Mouse (Mus musculus) regulatory T cell (primary cell): Measurements from ENCODE around the gene Cnnm4.

Source experiments
- in situ Hi-C: fragments of 300-600 bp; cut with MboI, MseI; formaldehyde crosslinking; loops from one replicate; pipeline ENCODE4 v1.15.1; 2025; ENCODE audit warnings: high pct_unique_total_duplicates

Cnnm4 gene

DNA sequence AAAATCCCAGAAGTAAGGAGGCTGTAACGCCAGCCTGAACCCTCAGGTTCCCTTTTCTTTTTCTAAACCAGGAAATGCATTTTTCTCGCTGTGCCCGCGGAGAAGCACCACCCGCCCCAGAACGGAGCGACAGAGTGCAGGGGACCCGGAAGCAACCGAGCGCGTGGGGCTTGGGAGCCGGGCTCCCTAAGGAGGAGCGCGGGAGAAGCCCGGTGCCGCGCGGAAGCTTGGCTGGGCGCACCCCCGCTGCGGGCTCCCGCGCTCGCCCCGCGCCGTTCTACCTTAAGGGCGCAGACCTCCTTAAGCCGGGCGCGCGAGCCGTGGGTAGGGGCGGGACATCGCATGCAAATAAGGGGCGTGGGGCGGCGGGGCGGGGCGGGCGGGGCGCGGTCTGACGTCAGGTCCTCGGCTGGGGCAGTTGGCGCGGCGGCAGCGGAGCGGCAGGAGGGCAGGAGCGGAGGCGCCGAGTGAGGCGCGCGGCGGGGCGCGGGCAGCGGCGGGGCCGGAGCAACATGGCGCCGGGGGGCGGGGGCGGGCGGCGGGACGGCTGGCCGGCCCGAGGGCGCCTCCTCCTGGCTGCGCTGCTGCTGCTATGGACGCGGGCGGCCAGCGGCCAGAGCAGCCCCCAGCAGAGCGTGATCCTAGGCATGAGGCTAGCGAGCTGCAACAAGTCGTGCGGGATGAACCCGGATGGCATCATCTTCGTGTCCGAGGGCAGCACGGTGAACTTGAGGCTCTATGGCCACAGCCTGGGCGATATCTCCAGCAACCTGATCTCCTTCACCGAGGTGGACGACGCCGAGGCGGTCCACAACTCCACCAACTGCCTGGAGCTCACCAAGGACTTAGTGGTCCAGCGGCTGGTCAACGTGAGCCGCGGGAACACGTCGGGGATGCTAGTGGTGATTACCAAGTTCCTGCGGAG lies at the start of gene Cnnm4:
Cnnm4 (plus strand) TSS at position 440 of the 925 bp plus-strand sequence.
- in situ Hi-C loops: loop anchor here (10.0 kb wide), 1 partner anchor 107 kb away; the partner anchor contains the start of gene Kansl3

DNA sequence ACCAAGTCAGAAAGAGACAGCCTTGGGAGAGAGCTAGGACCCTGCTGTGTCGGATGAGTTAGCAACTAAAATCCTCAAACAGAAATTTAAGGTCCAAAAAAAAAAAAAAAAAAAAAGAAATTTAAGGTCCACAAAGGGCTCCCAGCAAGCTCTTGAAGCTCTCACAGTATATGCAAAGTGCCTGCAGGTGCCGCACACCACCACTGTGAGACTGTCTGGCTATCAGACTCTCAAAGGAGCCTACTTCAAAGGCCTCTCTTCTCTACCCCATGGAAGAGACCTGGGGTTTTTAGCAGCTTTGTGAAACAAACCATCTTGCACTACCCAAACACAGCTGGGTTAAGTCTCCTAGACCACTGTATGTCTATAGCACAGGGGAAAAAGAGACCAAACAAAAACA lies 41.9 kb upstream of the Cnnm4 start:
- in situ Hi-C loops: no loop called here

DNA sequence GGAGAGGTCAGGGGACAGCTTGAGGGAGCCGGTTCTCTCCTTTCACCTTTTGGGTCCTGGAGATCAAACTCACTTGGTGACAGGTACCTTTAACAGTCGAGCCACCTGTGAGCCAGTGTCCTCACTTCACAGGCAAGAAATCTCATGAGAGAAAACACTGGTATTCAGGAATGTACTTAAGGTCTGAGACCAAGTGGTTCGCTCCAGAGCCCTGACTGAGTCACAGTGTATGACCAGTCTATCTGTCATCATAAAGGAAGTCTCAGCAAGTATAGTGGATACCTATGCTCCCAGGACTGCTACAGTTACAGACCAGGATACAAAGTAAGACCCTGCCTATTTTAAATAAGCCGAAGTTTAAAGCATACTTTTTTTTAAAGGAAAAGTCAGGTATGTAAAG lies 38.4 kb upstream of the Cnnm4 start:
- in situ Hi-C loops: no loop called here

DNA sequence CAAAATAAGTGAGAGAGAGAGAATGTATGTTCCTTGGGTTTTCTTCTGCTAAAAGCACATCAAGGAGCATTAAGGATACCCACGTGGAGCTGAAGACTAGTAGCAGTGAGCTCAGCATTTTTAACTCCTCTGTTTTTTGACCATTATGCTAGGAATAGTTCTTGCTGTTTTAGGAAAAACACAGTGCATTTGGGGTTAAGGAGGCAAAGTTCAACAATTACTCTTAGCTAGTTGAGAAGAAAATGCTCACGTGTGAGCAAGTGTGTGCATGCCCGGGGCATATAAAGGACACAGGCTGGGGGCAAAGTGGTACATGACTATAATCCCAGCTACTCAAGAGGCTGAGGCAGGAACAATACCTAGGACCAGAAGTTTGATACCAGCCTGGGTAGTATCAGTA lies 37.8 kb upstream of the Cnnm4 start:
- in situ Hi-C loops: no loop called here

DNA sequence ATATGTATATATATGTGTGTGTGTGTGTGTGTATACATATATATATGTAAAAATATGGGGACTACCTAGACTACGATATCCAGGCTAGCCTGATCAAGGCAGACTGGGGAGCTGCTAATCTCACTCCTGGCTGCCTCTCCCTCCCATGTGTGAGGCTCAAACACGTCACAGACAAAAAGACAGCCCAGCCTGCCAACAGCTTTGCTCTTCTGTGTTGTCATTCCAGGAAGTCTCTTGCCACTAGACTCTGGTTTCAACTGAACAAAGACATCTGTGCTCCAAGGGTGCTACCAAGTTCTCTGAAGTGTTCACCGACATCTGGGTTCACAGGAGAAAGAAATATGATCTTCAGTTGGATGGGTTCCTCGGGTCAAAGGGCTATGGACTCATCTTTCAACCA lies 36.3 kb upstream of the Cnnm4 start:
- in situ Hi-C loops: no loop called here

DNA sequence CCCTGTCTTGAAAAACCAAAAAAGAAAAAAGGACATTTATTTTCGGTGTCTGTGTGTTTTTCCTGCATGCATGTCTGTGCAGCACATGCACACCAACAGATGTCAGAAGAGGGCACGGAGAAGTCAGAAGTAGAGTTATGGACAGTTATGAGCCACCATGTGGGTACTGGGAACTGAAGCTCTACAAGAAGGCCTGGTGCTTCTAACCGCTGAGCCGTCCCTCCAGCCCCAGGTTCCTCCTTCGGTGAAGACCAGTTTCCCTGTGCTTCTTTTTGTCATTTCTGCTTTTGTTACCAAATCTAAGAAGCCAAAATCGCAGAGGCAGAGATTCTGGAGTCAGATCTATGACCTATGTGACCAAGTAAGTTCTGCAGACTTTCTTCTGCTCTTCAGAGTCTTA lies 34.9 kb upstream of the Cnnm4 start:
- in situ Hi-C loops: no loop called here

DNA sequence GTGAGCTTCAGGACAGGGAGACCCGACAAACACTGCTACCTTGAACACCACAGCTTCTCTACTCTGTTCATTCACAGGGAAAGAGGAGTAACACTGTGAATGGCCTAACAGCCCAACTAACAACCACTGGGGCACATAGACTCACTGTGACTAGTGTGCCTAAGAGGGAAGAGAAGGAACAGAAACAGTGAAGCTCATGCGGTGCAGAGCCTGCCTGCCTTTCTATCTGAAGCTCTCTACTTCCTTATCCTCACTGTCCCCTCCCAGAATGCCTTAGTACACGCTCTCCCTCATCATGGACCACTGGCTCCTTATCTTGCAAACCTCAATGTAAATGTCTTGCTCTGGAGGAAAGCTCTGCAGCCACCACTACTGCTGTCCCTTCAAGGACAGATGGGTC lies 34.2 kb upstream of the Cnnm4 start:
- in situ Hi-C loops: no loop called here

DNA sequence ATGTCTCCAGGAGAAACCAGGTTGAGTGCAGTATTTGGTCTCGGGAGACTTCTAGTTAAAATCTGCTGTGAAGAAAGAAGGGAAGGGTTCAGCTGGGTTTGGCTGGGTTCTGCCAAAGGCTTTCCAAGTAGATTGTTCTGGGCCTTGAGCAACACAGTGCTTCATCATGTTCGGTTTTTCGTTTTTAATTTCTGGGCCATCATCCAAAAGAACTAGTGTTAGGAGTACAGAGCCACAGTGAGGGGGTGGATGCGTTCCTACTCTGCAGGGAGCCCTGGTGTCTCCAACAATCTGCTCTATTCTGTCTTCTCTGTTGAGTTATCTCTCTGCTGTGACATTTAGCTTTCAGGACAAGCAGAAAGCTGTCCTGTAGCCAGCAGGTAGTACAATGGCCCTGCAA lies 30.3 kb upstream of the Cnnm4 start:
- in situ Hi-C loops: loop anchor here (10.0 kb wide), 1 partner anchor 554 kb away; no protein-coding TSS in a partner anchor

DNA sequence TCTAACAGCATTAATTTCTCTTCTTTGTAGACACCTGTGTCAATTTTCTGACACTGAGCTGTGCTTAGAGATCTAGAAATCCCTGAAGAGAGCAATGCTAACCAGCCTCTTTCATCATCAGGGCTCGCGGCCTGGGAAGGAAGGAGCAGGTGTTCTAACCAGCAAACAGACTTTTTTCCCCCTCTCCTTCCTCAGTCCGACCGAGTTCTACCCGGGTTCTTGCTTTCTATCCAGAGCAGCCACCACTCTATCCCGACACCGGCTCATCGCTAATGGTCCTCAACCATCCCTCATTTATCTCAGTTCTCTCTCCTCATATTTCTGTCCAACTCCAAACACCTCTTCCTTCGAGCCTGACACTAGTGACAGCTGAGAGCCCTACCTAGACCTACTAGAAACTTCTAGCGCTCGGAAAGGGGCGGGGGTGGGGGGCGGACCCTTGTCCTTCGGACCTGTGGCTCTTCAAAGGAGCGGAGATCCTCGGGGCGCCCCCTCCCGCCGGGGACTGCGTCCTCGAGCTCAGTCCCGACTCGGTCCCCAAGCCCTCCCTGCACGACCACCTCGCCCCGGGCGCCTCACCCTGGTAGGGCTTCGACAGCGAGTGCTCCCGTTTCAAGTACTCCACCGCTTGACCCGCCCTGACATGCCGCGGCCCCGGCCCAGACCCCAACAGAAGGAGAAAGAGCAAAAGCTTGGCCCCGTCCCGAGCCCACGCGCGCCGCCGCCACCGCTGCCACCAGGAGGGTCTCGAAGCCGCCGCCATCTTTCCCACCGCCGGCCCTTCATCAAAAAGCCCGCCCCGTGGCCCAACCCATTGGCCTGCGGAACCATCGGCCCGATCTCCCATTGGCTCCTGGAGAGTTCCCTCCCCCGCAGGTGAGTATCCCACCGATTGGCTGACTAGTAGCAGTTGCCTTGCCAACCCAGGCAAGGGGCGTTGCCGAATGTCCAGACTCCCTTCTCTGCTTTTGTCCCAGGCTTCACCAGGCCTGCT lies 26.7 kb upstream of the Cnnm4 start, which contains the start of gene Lman2l:
Lman2l (minus strand) TSS at position 801 of the 994 bp plus-strand sequence.
- in situ Hi-C loops: loop anchor here (10.0 kb wide), 1 partner anchor 550 kb away; no protein-coding TSS in a partner anchor

DNA sequence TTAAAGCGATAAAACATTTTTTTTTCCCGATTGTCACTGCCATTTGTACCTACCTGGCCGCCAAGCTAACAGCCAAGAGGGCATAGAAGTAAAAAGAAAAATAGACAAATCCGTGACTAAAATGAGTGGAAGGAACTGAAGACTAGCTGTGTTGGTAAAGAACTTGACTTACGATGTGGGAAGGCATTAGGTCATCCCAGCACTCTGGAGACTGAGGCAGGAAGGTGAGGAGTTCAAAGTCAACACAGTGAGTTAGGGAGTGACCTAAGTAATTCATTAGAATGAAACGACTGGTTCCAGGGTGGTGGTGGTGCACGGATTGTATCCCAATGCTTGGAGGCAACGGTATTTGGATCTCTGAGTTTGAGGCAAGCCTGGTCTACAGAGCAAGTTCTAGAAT lies 25.9 kb upstream of the Cnnm4 start:
- in situ Hi-C loops: loop anchor here (10.0 kb wide), 1 partner anchor 549 kb away; no protein-coding TSS in a partner anchor

DNA sequence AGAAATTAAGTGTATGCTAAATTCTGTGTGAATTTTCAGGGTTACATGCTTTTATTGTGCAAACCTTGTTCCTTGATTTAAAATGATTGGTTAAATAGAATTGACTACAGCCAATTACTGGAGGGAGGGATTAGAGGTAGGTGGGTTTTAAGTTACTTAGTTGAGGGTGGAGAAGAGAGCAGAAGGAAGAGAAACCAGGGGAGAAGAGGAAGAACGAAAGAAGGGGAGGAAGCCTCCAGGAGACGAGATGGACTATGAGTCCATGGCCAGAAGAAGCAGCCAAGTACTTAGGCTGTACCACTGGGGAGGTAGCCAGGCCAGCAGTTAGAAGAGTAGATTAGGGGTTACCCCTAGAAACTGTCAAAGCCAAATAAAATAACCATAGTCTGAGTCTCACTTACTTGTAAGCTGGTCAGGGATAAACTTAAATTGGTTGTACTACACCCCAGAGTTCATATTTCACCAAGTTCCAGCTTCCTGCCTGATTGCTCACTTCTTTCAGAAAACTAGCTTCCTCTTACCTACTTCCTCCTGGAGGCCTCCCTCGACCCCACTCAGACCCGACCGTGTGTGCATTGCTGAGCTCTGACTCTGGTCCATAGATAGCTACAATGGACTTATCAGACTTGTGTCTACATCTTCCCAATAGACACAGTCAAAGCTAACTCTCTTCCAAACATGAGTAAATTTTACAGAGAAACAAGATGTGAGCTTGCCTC lies 25.2 kb upstream of the Cnnm4 start:
- in situ Hi-C loops: loop anchor here (10.0 kb wide), 1 partner anchor 549 kb away; no protein-coding TSS in a partner anchor

DNA sequence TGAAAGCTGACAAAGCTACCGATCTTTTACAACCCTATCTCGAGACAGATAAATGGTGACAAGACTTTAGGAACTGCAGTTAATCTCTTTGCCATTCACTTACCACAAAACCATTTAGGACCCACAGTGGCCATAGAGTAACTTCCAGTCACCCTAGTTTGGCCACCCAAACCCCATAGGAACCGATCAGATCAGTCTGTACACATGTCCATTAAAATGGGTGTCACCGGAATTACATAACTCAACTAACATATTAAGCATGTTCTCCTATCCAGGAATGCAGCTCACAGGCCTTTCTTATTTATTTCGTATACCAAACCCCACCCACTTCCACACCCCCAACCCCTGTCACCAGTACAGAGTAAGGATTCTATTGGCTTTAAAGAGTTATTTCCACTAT lies 24.6 kb upstream of the Cnnm4 start:
- in situ Hi-C loops: loop anchor here (10.0 kb wide), 1 partner anchor 548 kb away; no protein-coding TSS in a partner anchor

DNA sequence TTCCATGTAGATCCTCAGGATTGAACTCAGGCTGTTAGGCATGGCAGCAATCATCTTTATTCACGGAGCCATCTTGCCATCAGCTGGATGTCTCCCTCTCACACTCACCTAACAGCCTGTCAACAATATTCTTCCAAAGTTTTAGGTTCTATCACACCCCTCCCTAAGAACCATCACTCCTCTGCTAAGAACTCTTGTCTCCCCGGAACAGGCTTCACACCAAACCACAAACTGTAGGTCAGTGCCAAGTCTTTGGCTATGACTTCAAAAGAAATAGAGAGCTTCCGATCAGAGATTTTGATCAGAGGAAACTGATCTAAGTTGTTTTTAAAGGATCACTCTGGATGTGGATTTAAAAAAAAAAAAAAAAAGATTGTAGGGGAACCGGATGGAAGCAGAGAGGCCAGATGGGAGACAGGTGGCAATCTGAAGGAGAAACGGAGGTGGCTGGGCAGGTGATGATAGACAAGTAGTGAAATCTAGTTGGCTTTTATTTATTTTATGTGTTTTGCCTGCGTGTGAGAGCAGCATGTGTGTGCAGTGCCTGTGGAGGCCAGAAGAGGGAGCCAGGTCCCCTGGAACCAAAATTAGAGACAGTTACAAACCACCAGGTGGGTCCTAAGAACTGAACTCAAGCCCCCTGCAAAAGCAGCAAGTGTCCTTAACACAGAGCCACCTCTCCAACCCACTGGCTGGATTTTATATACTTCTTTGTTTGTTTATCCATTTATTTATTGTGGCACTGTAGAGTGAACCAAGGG lies 17.2 kb upstream of the Cnnm4 start:
- in situ Hi-C loops: loop anchor here (10.0 kb wide), 1 partner anchor 489 kb away; no protein-coding TSS in a partner anchor

DNA sequence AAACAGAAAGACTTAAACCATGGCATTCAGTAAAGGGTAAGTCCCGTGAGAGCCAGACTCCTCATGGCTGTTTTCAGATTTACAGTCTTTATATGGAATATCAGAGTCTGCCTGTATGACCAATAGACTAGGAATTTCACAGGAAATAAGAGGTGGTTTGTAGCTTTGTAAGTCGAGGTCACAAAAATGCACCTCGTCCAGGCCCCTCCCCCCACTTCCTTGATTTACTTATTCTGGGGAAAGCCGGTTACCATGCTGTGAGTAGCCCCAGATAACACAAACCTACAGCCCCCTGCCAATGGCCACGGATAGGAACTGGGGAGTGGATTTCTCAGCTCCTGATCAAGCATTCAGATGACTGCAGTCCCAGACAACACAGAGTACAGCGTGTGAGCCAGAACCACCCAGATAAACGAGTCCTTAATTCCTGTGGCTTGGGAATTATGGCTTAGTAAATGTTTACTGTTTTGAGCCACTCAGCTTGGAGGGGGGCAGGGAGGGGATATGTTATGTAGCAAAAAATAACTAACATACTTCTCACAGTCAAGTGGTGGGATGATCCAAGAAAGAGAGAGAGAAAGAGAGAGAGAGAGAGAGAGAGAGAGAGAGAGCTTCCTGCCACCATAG lies 13.9 kb upstream of the Cnnm4 start:
- in situ Hi-C loops: loop anchor here (10.0 kb wide), 1 partner anchor 493 kb away; no protein-coding TSS in a partner anchor

DNA sequence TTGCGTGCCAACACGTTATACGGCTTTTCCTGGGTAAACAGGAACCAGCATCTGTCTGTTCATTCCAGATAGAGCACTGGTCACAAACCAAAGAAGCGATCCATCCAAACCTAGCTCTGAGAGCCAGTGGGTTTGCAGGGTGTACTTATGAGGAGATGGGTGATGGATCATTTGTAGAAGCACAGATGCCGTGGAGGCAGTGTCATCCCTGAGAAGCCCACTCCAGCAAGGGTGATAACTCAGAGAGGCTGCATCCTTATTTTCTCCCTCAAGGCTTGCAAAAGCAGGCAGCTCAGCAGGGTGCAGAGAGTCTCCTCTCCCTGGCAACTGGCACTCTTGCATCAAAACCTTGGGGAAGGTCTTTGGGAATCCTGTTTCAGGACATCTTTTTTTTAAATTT lies 13.3 kb upstream of the Cnnm4 start:
- in situ Hi-C loops: loop anchor here (10.0 kb wide), 1 partner anchor 493 kb away; no protein-coding TSS in a partner anchor

DNA sequence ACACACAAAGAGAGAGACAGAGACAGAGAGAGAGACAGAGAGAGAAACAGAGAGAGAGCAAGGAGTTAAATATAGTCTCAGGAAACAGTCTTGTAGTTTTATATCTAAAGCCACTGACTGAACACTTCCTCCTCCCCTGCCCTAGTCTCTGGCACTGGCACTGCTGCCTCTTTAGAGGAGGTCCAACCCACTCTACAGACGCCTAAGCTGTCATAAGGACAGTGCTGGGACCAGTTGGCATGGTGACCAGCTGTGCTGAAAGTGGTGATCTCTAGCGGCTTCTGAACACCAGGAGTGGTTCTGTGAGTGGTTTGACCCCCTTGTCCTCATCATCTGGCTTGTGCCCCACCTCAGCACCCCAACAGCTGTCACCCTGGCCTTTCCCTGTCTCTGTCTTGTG lies 9.6 kb upstream of the Cnnm4 start:
- in situ Hi-C loops: no loop called here

DNA sequence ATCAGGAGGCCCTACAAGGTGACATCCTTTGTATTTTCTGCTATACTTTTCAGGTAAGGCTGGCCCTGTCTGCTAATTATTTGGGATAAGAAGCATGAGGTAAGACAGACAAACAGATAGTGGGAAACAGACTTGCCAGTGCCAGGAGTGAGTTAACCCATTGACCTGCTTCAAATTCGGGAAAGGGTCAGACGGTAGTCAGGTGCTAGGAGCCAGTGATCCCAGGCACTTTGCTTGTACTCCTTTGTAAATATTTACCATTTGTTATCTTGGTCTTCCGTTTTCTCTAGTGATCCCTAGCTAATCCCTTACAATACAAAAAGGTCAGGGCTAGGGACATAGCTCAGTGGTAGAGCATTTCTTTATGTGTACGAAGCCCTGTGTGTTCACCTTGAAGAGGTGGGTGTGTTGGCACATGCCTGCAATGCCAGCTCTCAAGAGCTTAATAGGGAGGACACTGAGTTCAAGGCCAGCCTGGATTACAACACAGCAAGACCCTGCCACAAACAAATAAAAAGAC lies 5.7 kb upstream of the Cnnm4 start:
- in situ Hi-C loops: loop anchor here (5.0 kb wide), 1 partner anchor 83 kb away; no protein-coding TSS in a partner anchor

DNA sequence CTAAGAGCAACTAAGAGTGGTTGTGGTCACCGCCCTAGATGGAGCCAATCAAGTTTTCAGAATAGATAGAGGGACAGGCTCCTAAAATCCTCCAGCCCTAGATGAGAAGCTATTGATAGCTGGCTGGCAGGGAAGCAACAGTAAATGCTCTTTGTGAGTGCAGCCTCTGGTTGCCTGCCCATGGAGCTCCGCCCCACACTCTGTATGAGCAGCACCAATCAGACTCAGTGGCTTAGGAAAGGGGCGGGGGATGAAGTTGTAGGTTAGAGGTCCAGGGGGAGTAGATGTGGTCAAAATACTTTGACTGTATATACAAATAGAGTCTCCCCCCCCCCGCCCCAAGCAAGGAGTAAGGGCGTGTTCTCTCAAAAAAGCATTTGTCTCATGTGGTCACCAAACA lies 4.0 kb upstream of the Cnnm4 start:
- in situ Hi-C loops: loop anchor here (5.0 kb wide), 1 partner anchor 85 kb away; no protein-coding TSS in a partner anchor

DNA sequence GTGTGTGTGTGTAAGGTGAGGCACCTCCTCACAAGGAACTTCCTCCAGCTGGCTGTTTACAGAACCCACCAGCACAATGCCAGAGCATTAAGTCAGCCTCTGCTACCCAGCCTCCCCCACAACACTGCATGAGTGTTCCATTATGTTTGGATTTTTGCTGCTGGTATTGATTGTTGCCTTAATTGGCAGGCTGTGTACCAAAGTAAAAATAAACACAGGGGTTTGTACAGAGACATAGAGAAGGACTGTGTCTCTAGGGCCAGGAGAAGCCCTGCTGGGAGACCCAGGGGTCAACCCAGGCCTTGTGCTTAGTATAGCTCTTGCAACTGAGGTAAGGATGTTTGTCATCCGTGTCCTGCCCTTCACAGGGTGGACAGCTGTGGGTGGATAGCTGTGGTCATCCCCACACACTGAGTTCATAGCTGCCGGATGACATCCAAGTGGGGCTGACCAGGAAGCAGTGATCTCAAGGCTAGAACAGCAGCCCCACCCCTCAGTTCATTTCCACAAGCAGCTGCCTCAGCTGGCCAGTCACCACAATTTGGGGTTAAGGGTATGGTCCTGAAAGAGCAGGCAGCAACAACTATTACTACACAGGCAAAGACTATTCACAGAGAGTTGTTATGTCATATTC lies 1.5 kb upstream of the Cnnm4 start:
- in situ Hi-C loops: loop anchor here (5.0 to 10.0 kb wide), 2 partner anchors 88 to 105 kb away; partner anchors contain the start of gene Kansl3
